Mouse (Mus musculus) G1E (cell line): ENCODE measurements around the gene Gm10197. TPM values are rescaled to one million over a fixed set of nuclear protein-coding genes. Genes with fewer than 3 reads are reported as not detected.

Source experiments
- ATAC-seq: 2 replicates; pipeline ENCODE4 v1.8.0; 2016; ENCODE audit warnings: mild to moderate bottlenecking; ENCODE audit not compliant: insufficient number of reproducible peaks, poor library complexity, low FRiP score, severe bottlenecking; ENCODE audit errors: extremely low read depth
- DNase-seq: peaks from one replicate; pipeline ENCODE4 v3.0.0; 2012; ENCODE audit warnings: low spot score
- H3K27me3 ChIP-seq: 2 replicates; pipeline ENCODE4 v1.6.1; 2012; ENCODE audit warnings: mild to moderate bottlenecking, low read length, inconsistent platforms; ENCODE audit not compliant: insufficient read depth
- H3K36me3 ChIP-seq: replicated peaks from 2 replicates; pipeline ENCODE3; 2012; ENCODE audit warnings: mild to moderate bottlenecking, inconsistent platforms
- H3K4me1 ChIP-seq: 2 replicates; pipeline ENCODE4 v1.6.1; 2012; ENCODE audit warnings: low read depth, low read length, inconsistent platforms, mixed read lengths; ENCODE audit not compliant: insufficient read depth
- H3K4me3 ChIP-seq: 2 replicates; pipeline ENCODE4 v1.5.1; 2012; ENCODE audit warnings: low read depth, mild to moderate bottlenecking, inconsistent platforms, low read length, moderate library complexity, mixed read lengths
- H3K9me3 ChIP-seq: replicated peaks from 2 replicates; pipeline ENCODE4 v1.6.1; 2012; ENCODE audit warnings: inconsistent platforms
- CTCF ChIP-seq: IDR thresholded peaks from 2 replicates; pipeline ENCODE4 v1.5.1; 2012; ENCODE audit warnings: low read depth, low read length, inconsistent platforms, mixed read lengths
- GATA1 ChIP-seq: IDR thresholded peaks from 2 replicates; pipeline ENCODE4 v1.6.1; 2012; ENCODE audit warnings: borderline replicate concordance, low read length, inconsistent platforms, mixed read lengths
- GATA2 ChIP-seq: IDR thresholded peaks from 2 replicates; pipeline ENCODE4 v1.6.1; 2012; ENCODE audit warnings: low read depth, low read length, inconsistent platforms, borderline replicate concordance
- POLR2AphosphoS5 ChIP-seq: IDR thresholded peaks from 2 replicates; pipeline ENCODE4 v1.6.1; 2012; ENCODE audit warnings: low read depth, low read length, inconsistent platforms; ENCODE audit not compliant: insufficient replicate concordance
- TAL1 ChIP-seq: conservative IDR thresholded peaks from 2 replicates; pipeline ENCODE4 v1.6.1; 2012; ENCODE audit warnings: low read depth, low read length, inconsistent platforms, mixed read lengths
- polyA plus RNA-seq: library from polyadenylated mRNA; stranded (reverse); fragments of >175 nt; gene quantifications from 2 replicates; pipeline ENCODE4 v1.2.3, GENCODE M21; 2012
- total RNA-seq, 2 experiments: library from RNA; stranded (forward) in 1 of 2; stranded (reverse) in 1 of 2; fragments of 200-1000 nt in 1 of 2; fragments of >200 nt in 1 of 2; fragmentation: Nextera tagmentation in 1 of 2; gene quantifications; 2 replicates each; pipeline ENCODE4 v1.2.3; 2014 to 2017

The Gm10197 gene
- total and polyA plus RNA-seq, 3 experiments: 6.6 TPM; not detected in 2

- DNase-seq: no peak
- Histone ChIP-seq H3K27me3 (no peaks in the 10 kb centered on the region), H3K4me1 (peaks cover 70% of the 10 kb centered on the region), H3K9me3 (no peaks in the 10 kb centered on the region), H3K36me3 (peaks cover 23% of the 10 kb centered on the region), H3K4me3 (no peak overlapping the region)
- no peak for TF ChIP-seq TAL1
- no peak for TF ChIP-seq POLR2AphosphoS5
- no peak for TF ChIP-seq CTCF
- no peak for TF ChIP-seq GATA2
- no peak for TF ChIP-seq GATA1
- no peak for ATAC-seq
These were observed 49.0 kb downstream of the Gm10197 start for GRCm38 (mm10) chr19:53322438-53323048.

Other genes starting within 250 kb of the Gm10197 start
- gene Add3, start 231.3 kb downstream of the Gm10197 start, total RNA-seq (2014; fragmentation: Nextera tagmentation): 80.2 and 89.2 TPM in 2 replicates
- 78.0 and 81.6 TPM in 2 replicates for gene Add3, start 231.3 kb downstream of the Gm10197 start, total RNA-seq (2017)
- 9.2 and 10.9 TPM in 2 replicates for gene Add3, start 231.3 kb downstream of the Gm10197 start, polyA plus RNA-seq
- 45.8 and 74.6 TPM in 2 replicates for gene Mxi1, start 61.2 kb downstream of the Gm10197 start, total RNA-seq (2014; fragmentation: Nextera tagmentation)
- 43.0 and 47.1 TPM in 2 replicates for gene Mxi1, start 61.2 kb downstream of the Gm10197 start, total RNA-seq (2017)
- 20.5 and 23.4 TPM in 2 replicates for gene Mxi1, start 61.2 kb downstream of the Gm10197 start, polyA plus RNA-seq
- gene Smndc1, start 18.8 kb upstream of the Gm10197 start, total RNA-seq (2014; fragmentation: Nextera tagmentation): 96.5 and 105 TPM in 2 replicates
- gene Smndc1, start 18.8 kb upstream of the Gm10197 start, total RNA-seq (2017): 44.9 and 47.7 TPM in 2 replicates
- 181 and 267 TPM in 2 replicates for gene Smndc1, start 18.8 kb upstream of the Gm10197 start, polyA plus RNA-seq
- gene Dusp5, start 157.3 kb upstream of the Gm10197 start, total RNA-seq (2014; fragmentation: Nextera tagmentation): not detected in 2 replicates
- gene Dusp5, start 157.3 kb upstream of the Gm10197 start, total RNA-seq (2017): 0.05 TPM in 1 of 2 replicates, not detected in the other
- gene Dusp5, start 157.3 kb upstream of the Gm10197 start, polyA plus RNA-seq: 0.03 TPM in 1 of 2 replicates, not detected in the other
- gene Nutf2-ps1, start 217.3 kb upstream of the Gm10197 start, total RNA-seq (2014; fragmentation: Nextera tagmentation): 133 and 225 TPM in 2 replicates
- 46.8 and 89.6 TPM in 2 replicates for gene Nutf2-ps1, start 217.3 kb upstream of the Gm10197 start, total RNA-seq (2017)
- 191 and 224 TPM in 2 replicates for gene Nutf2-ps1, start 217.3 kb upstream of the Gm10197 start, polyA plus RNA-seq
- gene Smc3, start 228.6 kb upstream of the Gm10197 start, total RNA-seq (2014; fragmentation: Nextera tagmentation): 198 and 227 TPM in 2 replicates
- 101 and 150 TPM in 2 replicates for gene Smc3, start 228.6 kb upstream of the Gm10197 start, total RNA-seq (2017)
- gene Smc3, start 228.6 kb upstream of the Gm10197 start, polyA plus RNA-seq: 41.9 and 45.7 TPM in 2 replicates